ENCODE assay signal across 23 mouse cellular contexts in genomic region chr14:28288926-28289325, GRCm38 (mm10).
"Had no signal": no experiment of that assay in that cellular context is flagged by ENCODE, and none has a peak within 500 bp of the region (broad histone marks: within the 10 kb centered on the region; RNA-seq: fewer than 3 reads in every experiment).

No protein-coding gene starts in this region.

- H3K4me3 ChIP-seq: embryonic facial prominence, embryonic 10.5 days; embryonic facial prominence, embryonic 12.5 days; embryonic facial prominence, embryonic 13.5 days; embryonic facial prominence, embryonic 15.5 days; erythroblast, embryonic 14.5 days; forebrain, embryonic 10.5 days; forebrain, embryonic 12.5 days; forebrain, embryonic 13.5 days; forebrain, embryonic 15.5 days; heart, adult 2 months; heart, embryonic 10.5 days had no signal

- DNase-seq: cerebellum, adult 18-20 months; cerebellum, adult 8-10 months; cerebellum, adult 9-10 months; cerebellum, adult 9-11 months; cerebellum, postnatal 10 days; cerebellum, postnatal 14 days; cerebellum, postnatal 25 days; cerebellum, postnatal 36 days; embryo, embryonic 11 days; forebrain, postnatal 0 days; gastrocnemius, postnatal 10 days; gastrocnemius, postnatal 36 days; heart, adult 2 months had no signal

- H3K27ac ChIP-seq: embryonic facial prominence, embryonic 10.5 days; embryonic facial prominence, embryonic 12.5 days; embryonic facial prominence, embryonic 13.5 days; embryonic facial prominence, embryonic 15.5 days; forebrain, embryonic 10.5 days; forebrain, embryonic 12.5 days; forebrain, embryonic 13.5 days; forebrain, embryonic 15.5 days; heart, adult 2 months; heart, embryonic 10.5 days had no signal

- H3K4me1 ChIP-seq: embryonic facial prominence, embryonic 10.5 days; embryonic facial prominence, embryonic 12.5 days; forebrain, embryonic 10.5 days; forebrain, embryonic 12.5 days; forebrain, embryonic 13.5 days; forebrain, embryonic 15.5 days; heart, embryonic 10.5 days had no signal

- H3K27me3 ChIP-seq: embryonic facial prominence, embryonic 12.5 days; embryonic facial prominence, embryonic 13.5 days; embryonic facial prominence, embryonic 15.5 days; forebrain, embryonic 12.5 days; forebrain, embryonic 13.5 days; forebrain, embryonic 15.5 days had no signal
